Mouse (Mus musculus): Measurements from ENCODE around the gene Kat8. TPM values are rescaled to one million over a fixed set of nuclear protein-coding genes. Genes with fewer than 3 reads are reported as not detected.
"Not testable (repeated sequence)": the region's sequence is repeated elsewhere in the genome, so short reads cannot be mapped to it uniquely, and the experiment has no call there.

Kat8 gene
- polyA plus RNA-seq, 1 experiment, result 11.3 TPM

- Histone ChIP-seq H3K36me3 (ENCODE audit: control insufficient read depth, insufficient read depth, low read length) (no peaks in the 10 kb centered on the region), H3K27ac (ENCODE audit: insufficient read depth, low read length) (no peak overlapping the region), H3K4me1 (ENCODE audit: control insufficient read depth, insufficient read depth, insufficient read length) (peaks cover 3% of the 10 kb centered on the region; the same call in 1 of the 2 replicates), H3K27me3 (ENCODE audit: control insufficient read depth, insufficient read depth, low read length) (no peaks in the 10 kb centered on the region), H3K4me3 (ENCODE audit: extremely low read depth, insufficient read depth, insufficient read length) (peak overlapping the region; percentile 63)
- 7% methylated on average over 32 of the region's 32 CpGs for WGBS
- DNase-seq (ENCODE audit: low read depth in 1 of 2, low spot score in 2 of 2), result peak; percentile 90 to 95
- TF ChIP-seq CTCF (IDR thresholded peaks at IDR 0.05; ENCODE audit: extremely low read depth, insufficient read depth, insufficient read length, insufficient replicate concordance), result peak; percentile 95
- TF ChIP-seq POLR2A (IDR thresholded peaks at IDR 0.05; ENCODE audit: low read depth, low read length), result no peak
Measured at GRCm38 (mm10) chr7:127935028-127935722, 22.9 kb downstream of the Kat8 start.

- peaks cover 3% of the 10 kb centered on the region; the same call in 1 of the 2 replicates for H3K4me1 ChIP-seq (ENCODE audit: control insufficient read depth, insufficient read depth, insufficient read length)
- DNase-seq (ENCODE audit: low read depth in 1 of 2, low spot score in 2 of 2), result no peak
- peak overlapping the region; percentile 63 for H3K4me3 ChIP-seq (ENCODE audit: extremely low read depth, insufficient read depth, insufficient read length)
- 2% methylated on average over 38 of the region's 38 CpGs for WGBS
- H3K27me3 ChIP-seq (ENCODE audit: control insufficient read depth, insufficient read depth, low read length), result no peaks in the 10 kb centered on the region
- no peak overlapping the region for H3K27ac ChIP-seq (ENCODE audit: insufficient read depth, low read length)
- H3K36me3 ChIP-seq (ENCODE audit: control insufficient read depth, insufficient read depth, low read length), result no peaks in the 10 kb centered on the region
- TF ChIP-seq POLR2A (IDR thresholded peaks at IDR 0.05; ENCODE audit: low read depth, low read length), result no peak
- TF ChIP-seq CTCF (IDR thresholded peaks at IDR 0.05; ENCODE audit: extremely low read depth, insufficient read depth, insufficient read length, insufficient replicate concordance), result no peak
Measured at GRCm38 (mm10) chr7:127935748-127936159, 23.4 kb downstream of the Kat8 start.

DNA sequence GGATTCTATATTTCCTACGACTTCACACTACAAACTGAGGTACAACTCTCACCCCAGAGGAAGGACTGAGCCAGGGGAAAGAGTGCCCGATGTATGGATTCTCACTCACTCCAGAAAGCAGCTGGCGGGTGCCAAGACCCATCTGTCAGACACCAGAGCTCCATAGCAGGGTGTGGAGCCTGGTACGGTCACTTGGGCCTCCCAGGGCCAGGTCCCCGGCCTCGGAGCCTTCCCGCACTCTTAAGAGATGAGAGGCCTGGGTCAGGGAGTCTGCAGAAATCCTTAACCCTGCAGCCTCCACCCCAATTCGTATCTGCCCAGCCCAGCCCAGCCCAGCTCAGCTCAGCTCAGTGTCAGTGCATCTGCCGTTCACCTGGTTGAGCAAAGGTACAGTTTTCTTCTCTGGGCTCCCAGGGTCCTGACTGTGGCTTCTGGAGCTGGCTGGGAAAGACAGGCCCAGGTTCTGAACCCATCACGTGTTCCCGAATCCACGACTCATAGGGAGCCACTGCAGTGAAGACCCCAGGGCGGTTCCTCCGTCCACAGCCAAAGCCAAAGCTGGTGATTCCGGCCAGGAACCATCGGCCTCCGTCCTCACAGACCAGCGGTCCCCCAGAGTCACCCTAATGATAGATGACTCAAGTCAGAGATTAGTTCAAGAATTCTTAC lies 24.0 kb downstream of the Kat8 start:
- H3K36me3 ChIP-seq (ENCODE audit: control insufficient read depth, insufficient read depth, low read length), result no peaks in the 10 kb centered on the region
- 77% methylated on average over 18 of the region's 18 CpGs for WGBS
- TF ChIP-seq POLR2A (IDR thresholded peaks at IDR 0.05; ENCODE audit: low read depth, low read length) (no peak), CTCF (IDR thresholded peaks at IDR 0.05; ENCODE audit: extremely low read depth, insufficient read depth, insufficient read length, insufficient replicate concordance) (no peak)
- H3K27ac ChIP-seq (ENCODE audit: insufficient read depth, low read length), result no peak overlapping the region
- H3K4me3 ChIP-seq (ENCODE audit: extremely low read depth, insufficient read depth, insufficient read length), result peak overlapping the region; percentile 63; the same call in 1 of the 2 replicates
- H3K27me3 ChIP-seq (ENCODE audit: control insufficient read depth, insufficient read depth, low read length), result no peaks in the 10 kb centered on the region
- no peak for DNase-seq (ENCODE audit: low read depth in 1 of 2, low spot score in 2 of 2)
- peaks cover 3% of the 10 kb centered on the region; the same call in 1 of the 2 replicates for H3K4me1 ChIP-seq (ENCODE audit: control insufficient read depth, insufficient read depth, insufficient read length)

- not testable (repeated sequence) for DNase-seq (ENCODE audit: low read depth in 1 of 2, low spot score in 2 of 2)
- 61% methylated on average over 2 of the region's 2 CpGs for whole genome bisulfite sequencing
Measured at GRCm38 (mm10) chr7:127942097-127942496, 29.8 kb downstream of the Kat8 start.

GRCm38 (mm10) chr7:127944614-127945013 lies 32.3 kb downstream of the Kat8 start:
- WGBS, result 60% methylated on average over 23 of the region's 23 CpGs

More at GRCm38 (mm10) chr7:127942097-127942496, 29.8 kb downstream of the Kat8 start:
- H3K27me3 ChIP-seq (ENCODE audit: control insufficient read depth, insufficient read depth, low read length); H3K4me3 ChIP-seq (ENCODE audit: extremely low read depth, insufficient read depth, insufficient read length); H3K36me3 ChIP-seq (ENCODE audit: control insufficient read depth, insufficient read depth, low read length); H3K4me1 ChIP-seq (ENCODE audit: control insufficient read depth, insufficient read depth, insufficient read length); H3K27ac ChIP-seq (ENCODE audit: insufficient read depth, low read length): not testable (repeated sequence)

GRCm38 (mm10) chr7:127946470-127947023 lies 34.2 kb downstream of the Kat8 start, which contains the start of gene Prss36:
Prss36 (minus strand) TSS chr7:127946725.
- DNase-seq (ENCODE audit: low read depth in 1 of 2, low spot score in 2 of 2), result no peak
- Histone ChIP-seq H3K27me3 (ENCODE audit: control insufficient read depth, insufficient read depth, low read length) (no peaks in the 10 kb centered on the region), H3K36me3 (ENCODE audit: control insufficient read depth, insufficient read depth, low read length) (no peaks in the 10 kb centered on the region), H3K4me3 (ENCODE audit: extremely low read depth, insufficient read depth, insufficient read length) (no peak within 1 kb of the TSS), H3K4me1 (ENCODE audit: control insufficient read depth, insufficient read depth, insufficient read length) (no peaks in the 10 kb centered on the region), H3K27ac (ENCODE audit: insufficient read depth, low read length) (no peak within 1 kb of the TSS)
- TF ChIP-seq POLR2A (IDR thresholded peaks at IDR 0.05; ENCODE audit: low read depth, low read length), result no peak
- TF ChIP-seq CTCF (IDR thresholded peaks at IDR 0.05; ENCODE audit: extremely low read depth, insufficient read depth, insufficient read length, insufficient replicate concordance), result no peak
- WGBS, result 85% methylated on average over 6 of the region's 6 CpGs

More at GRCm38 (mm10) chr7:127944614-127945013, 32.3 kb downstream of the Kat8 start:
- TF ChIP-seq CTCF (IDR thresholded peaks at IDR 0.05; ENCODE audit: extremely low read depth, insufficient read depth, insufficient read length, insufficient replicate concordance) (no peak), POLR2A (IDR thresholded peaks at IDR 0.05; ENCODE audit: low read depth, low read length) (no peak)
- no peak overlapping the region for H3K27ac ChIP-seq (ENCODE audit: insufficient read depth, low read length)
- H3K27me3 ChIP-seq (ENCODE audit: control insufficient read depth, insufficient read depth, low read length), result no peaks in the 10 kb centered on the region
- H3K4me3 ChIP-seq (ENCODE audit: extremely low read depth, insufficient read depth, insufficient read length), result no peak overlapping the region
- H3K4me1 ChIP-seq (ENCODE audit: control insufficient read depth, insufficient read depth, insufficient read length), result no peaks in the 10 kb centered on the region
- DNase-seq (ENCODE audit: low read depth in 1 of 2, low spot score in 2 of 2), result no peak
- H3K36me3 ChIP-seq (ENCODE audit: control insufficient read depth, insufficient read depth, low read length), result no peaks in the 10 kb centered on the region
